Mouse (Mus musculus) macrophage (primary cell): Measurements from ENCODE around the gene Rtn4rl2. TPM values are rescaled to one million over a fixed set of nuclear protein-coding genes. Genes with fewer than 3 reads are reported as not detected.

Source experiments
- H3K27ac ChIP-seq: fragments of 350-480 bp; formaldehyde crosslinking; 2 replicates; pipeline ENCODE4 v1.9.0; 2021
- H3K36me3 ChIP-seq: fragments of 350-480 bp; formaldehyde crosslinking; 2 replicates; pipeline ENCODE4 v1.9.0; 2021; ENCODE audit errors: inconsistent target
- H3K4me3 ChIP-seq: fragments of 350-480 bp; formaldehyde crosslinking; 2 replicates; pipeline ENCODE4 v1.9.0; 2021; ENCODE audit errors: inconsistent target
- H3K79me2 ChIP-seq: fragments of 350-480 bp; formaldehyde crosslinking; 2 replicates; pipeline ENCODE4 v1.9.0; 2021; ENCODE audit errors: inconsistent target
- WGBS: methylation state at CpG from one replicate; pipeline ENCODE4 v1.1.7; 2026; ENCODE audit warnings: inconsistent platforms; ENCODE audit not compliant: missing documents; 5-methylcytosine and 5-hydroxymethylcytosine counted together
- polyA plus RNA-seq: library from polyadenylated mRNA; stranded (reverse); fragments of 250-400 nt; gene quantifications from 3 replicates; pipeline ENCODE4 v1.2.4, GENCODE M21; 2018; ENCODE audit warnings: inconsistent platforms

Rtn4rl2 gene
- polyA plus RNA-seq, 1 experiment from 2014 or later: not detected

GRCm38 (mm10) chr2:84822552-84822951, 64.0 kb downstream of the Rtn4rl2 start, which contains the start of gene Smtnl1:
Gene Smtnl1 (minus strand): TSS chr2:84822652.
- 54% methylated on average over 13 of the region's 13 CpGs for WGBS
- Histone ChIP-seq H3K79me2 (peaks cover 7% of the 10 kb centered on the region; the same call in 1 of the 2 replicates), H3K27ac (no peak within 1 kb of the TSS), H3K36me3 (no peaks in the 10 kb centered on the region), H3K4me3 (no peak within 1 kb of the TSS)

Other genes with a start within 250 kb of the Rtn4rl2 start
- 65.8 to 90.5 TPM (median 79.6 TPM) in 3 replicates for gene Ctnnd1, start 235.9 kb downstream of the Rtn4rl2 start, polyA plus RNA-seq
- not detected in 3 replicates for gene Btbd18, start 227.6 kb downstream of the Rtn4rl2 start, polyA plus RNA-seq
- 14.1 to 49.5 TPM (median 34.3 TPM) in 3 replicates for gene Selenoh, start 215.9 kb downstream of the Rtn4rl2 start, polyA plus RNA-seq
- gene Gm28635, start 208.7 kb downstream of the Rtn4rl2 start, polyA plus RNA-seq: not detected in 3 replicates
- gene Med19, start 208.3 kb downstream of the Rtn4rl2 start, polyA plus RNA-seq: 22.1 to 29.0 TPM (median 22.2 TPM) in 3 replicates
- 50.9 to 82.2 TPM (median 59.6 TPM) in 3 replicates for gene Tmx2, start 207.6 kb downstream of the Rtn4rl2 start, polyA plus RNA-seq
- 32.4 to 50.5 TPM (median 45.2 TPM) in 3 replicates for gene Zdhhc5, start 171.5 kb downstream of the Rtn4rl2 start, polyA plus RNA-seq
- gene Clp1, start 159.4 kb downstream of the Rtn4rl2 start, polyA plus RNA-seq: 8.7 to 16.7 TPM (median 10.6 TPM) in 3 replicates
- not detected in 3 replicates for gene Ypel4, start 152.7 kb downstream of the Rtn4rl2 start, polyA plus RNA-seq
- not detected in 3 replicates for gene Gm19426, start 143.1 kb downstream of the Rtn4rl2 start, polyA plus RNA-seq
- 0.07 TPM in 1 of 3 replicates, not detected in the others for gene Serping1, start 111.3 kb downstream of the Rtn4rl2 start, polyA plus RNA-seq
- gene Ube2l6, start 87.9 kb downstream of the Rtn4rl2 start, polyA plus RNA-seq: 74.5 to 138 TPM (median 98.4 TPM) in 3 replicates
- not detected in 3 replicates for gene Smtnl1, start 64.1 kb downstream of the Rtn4rl2 start, polyA plus RNA-seq
- gene Timm10, start 59.7 kb downstream of the Rtn4rl2 start, polyA plus RNA-seq: 22.0 to 55.9 TPM (median 31.3 TPM) in 3 replicates
- 0.10 to 0.20 TPM in 2 of 3 replicates, not detected in the other for gene Slc43a1, start 47.9 kb downstream of the Rtn4rl2 start, polyA plus RNA-seq
- 7.1 to 26.9 TPM (median 13.4 TPM) in 3 replicates for gene Slc43a3, start 49.9 kb upstream of the Rtn4rl2 start, polyA plus RNA-seq
- 1.7 TPM in 1 of 3 replicates, not detected in the others for gene Prg2, start 93.8 kb upstream of the Rtn4rl2 start, polyA plus RNA-seq
- gene Prg3, start 101.5 kb upstream of the Rtn4rl2 start, polyA plus RNA-seq: not detected in 3 replicates
- 68.2 to 116 TPM (median 106 TPM) in 3 replicates for gene Ssrp1, start 150.5 kb upstream of the Rtn4rl2 start, polyA plus RNA-seq
- gene P2rx3, start 150.8 kb upstream of the Rtn4rl2 start, polyA plus RNA-seq: not detected in 3 replicates
- gene Tnks1bp1, start 161.3 kb upstream of the Rtn4rl2 start, polyA plus RNA-seq: 6.1 to 6.8 TPM (median 6.4 TPM) in 3 replicates
- gene Aplnr, start 249.5 kb upstream of the Rtn4rl2 start, polyA plus RNA-seq: 0.07 TPM in 1 of 3 replicates, not detected in the others